Mouse (Mus musculus): ENCODE measurements around the gene Hist4h4. TPM values are rescaled to one million over a fixed set of nuclear protein-coding genes. Genes with fewer than 3 reads are reported as not detected.

Gene Hist4h4
- polyA plus RNA-seq, 1 experiment from 2014 or later: 1.2 TPM

DNA sequence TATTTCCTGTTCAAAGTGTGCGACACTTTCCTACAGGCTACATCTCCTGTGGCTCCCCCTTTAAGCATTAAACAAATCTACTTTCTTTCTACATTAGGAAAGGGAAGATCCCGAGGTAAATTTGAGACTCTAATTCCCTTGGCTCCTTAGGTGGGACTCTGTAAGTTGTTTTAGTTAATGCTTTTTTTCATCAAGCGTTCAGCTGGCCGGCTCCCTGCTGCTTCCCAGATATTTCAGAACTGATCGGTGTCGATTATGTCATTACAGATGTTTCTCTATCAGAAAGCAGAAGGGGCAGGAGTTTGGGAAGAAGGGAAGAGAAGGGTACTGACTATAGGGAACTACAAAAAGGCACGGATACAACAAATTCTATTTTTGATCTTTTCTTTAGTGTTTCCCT lies 22.9 kb upstream of the Hist4h4 start:
- ATAC-seq (ENCODE audit: low FRiP score, low TSS enrichment) (no peak), DNase-seq (no peak)
- no peaks in the 10 kb centered on the region for H3K27me3 ChIP-seq (ENCODE audit: control insufficient read depth, insufficient read depth, low read length)
- 19% methylated on average over 7 of the region's 7 CpGs for WGBS
- peaks cover 31% of the 10 kb centered on the region for H3K36me3 ChIP-seq (ENCODE audit: control insufficient read depth, insufficient read depth, low read length)
- no peak overlapping the region for H3K27ac ChIP-seq (replicated peaks; ENCODE audit: low read depth, low read length)
- H3K4me2 ChIP-seq (ENCODE audit: low read length): peak overlapping the region; percentile 79
- peak overlapping the region; percentile 100 for H3K4me3 ChIP-seq (replicated peaks; ENCODE audit: low read depth, low read length)
- H3K9me3 ChIP-seq (ENCODE audit: control insufficient read depth, low read length): no peaks in the 10 kb centered on the region
- H3K4me1 ChIP-seq (ENCODE audit: control insufficient read depth, insufficient read depth, low read length): peaks cover 13% of the 10 kb centered on the region
- peak overlapping the region; percentile 97 for H3K9ac ChIP-seq (replicated peaks; ENCODE audit: low read length)

DNA sequence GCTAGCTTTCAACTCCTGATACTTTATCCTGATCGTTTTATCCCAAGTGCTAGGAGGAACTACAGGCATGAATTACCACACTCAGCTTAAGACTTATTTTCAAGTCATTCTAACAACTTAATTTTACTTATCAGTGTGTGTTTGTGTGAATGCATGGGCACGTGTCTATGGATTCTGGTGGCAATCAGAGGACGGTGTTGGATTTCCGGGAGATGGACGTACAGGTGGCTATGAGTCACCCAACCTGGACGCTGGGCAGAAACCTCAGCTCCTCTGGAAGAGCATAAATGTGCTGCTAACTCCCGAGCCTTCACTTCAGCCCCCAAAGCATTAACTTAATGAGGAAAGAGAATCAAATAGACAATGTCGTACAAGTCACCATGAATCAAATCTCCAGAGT lies 20.8 kb upstream of the Hist4h4 start:
- no peaks in the 10 kb centered on the region for H3K9me3 ChIP-seq (ENCODE audit: control insufficient read depth, low read length)
- ATAC-seq (ENCODE audit: low FRiP score, low TSS enrichment): no peak
- no peak overlapping the region for H3K4me2 ChIP-seq (ENCODE audit: low read length)
- H3K4me1 ChIP-seq (ENCODE audit: control insufficient read depth, insufficient read depth, low read length): peaks cover 13% of the 10 kb centered on the region
- H3K9ac ChIP-seq (replicated peaks; ENCODE audit: low read length): no peak overlapping the region
- no peaks in the 10 kb centered on the region for H3K27me3 ChIP-seq (ENCODE audit: control insufficient read depth, insufficient read depth, low read length)
- 95% methylated on average over 8 of the region's 8 CpGs for WGBS
- no peak overlapping the region for H3K4me3 ChIP-seq (replicated peaks; ENCODE audit: low read depth, low read length)
- no peak overlapping the region for H3K27ac ChIP-seq (replicated peaks; ENCODE audit: low read depth, low read length)
- peaks cover 52% of the 10 kb centered on the region for H3K36me3 ChIP-seq (ENCODE audit: control insufficient read depth, insufficient read depth, low read length)
- no peak for DNase-seq

GRCm38 (mm10) chr6:136821086-136821485 lies 16.9 kb upstream of the Hist4h4 start:
- no peak for DNase-seq
- 94% methylated on average over 18 of the region's 18 CpGs for WGBS

GRCm38 (mm10) chr6:136820381-136820780 lies 16.2 kb upstream of the Hist4h4 start:
- Histone ChIP-seq H3K27me3 (ENCODE audit: control insufficient read depth, insufficient read depth, low read length) (no peaks in the 10 kb centered on the region), H3K4me3 (replicated peaks; ENCODE audit: low read depth, low read length) (no peak overlapping the region), H3K36me3 (ENCODE audit: control insufficient read depth, insufficient read depth, low read length) (peaks cover 92% of the 10 kb centered on the region), H3K27ac (replicated peaks; ENCODE audit: low read depth, low read length) (no peak overlapping the region), H3K4me1 (ENCODE audit: control insufficient read depth, insufficient read depth, low read length) (no peaks in the 10 kb centered on the region), H3K9me3 (ENCODE audit: control insufficient read depth, low read length) (no peaks in the 10 kb centered on the region), H3K4me2 (ENCODE audit: low read length) (no peak overlapping the region), H3K9ac (replicated peaks; ENCODE audit: low read length) (no peak overlapping the region)
- ATAC-seq (ENCODE audit: low FRiP score, low TSS enrichment): no peak
- WGBS: 98% methylated on average over 21 of the region's 21 CpGs
- DNase-seq: no peak

More at GRCm38 (mm10) chr6:136821086-136821485, 16.9 kb upstream of the Hist4h4 start:
- no peak for ATAC-seq (ENCODE audit: low FRiP score, low TSS enrichment)
- Histone ChIP-seq H3K4me3 (replicated peaks; ENCODE audit: low read depth, low read length) (no peak overlapping the region), H3K9ac (replicated peaks; ENCODE audit: low read length) (no peak overlapping the region), H3K27ac (replicated peaks; ENCODE audit: low read depth, low read length) (no peak overlapping the region), H3K36me3 (ENCODE audit: control insufficient read depth, insufficient read depth, low read length) (peaks cover 90% of the 10 kb centered on the region), H3K4me1 (ENCODE audit: control insufficient read depth, insufficient read depth, low read length) (no peaks in the 10 kb centered on the region), H3K27me3 (ENCODE audit: control insufficient read depth, insufficient read depth, low read length) (no peaks in the 10 kb centered on the region), H3K4me2 (ENCODE audit: low read length) (no peak overlapping the region), H3K9me3 (ENCODE audit: control insufficient read depth, low read length) (no peaks in the 10 kb centered on the region)

GRCm38 (mm10) chr6:136817549-136817948 lies 13.3 kb upstream of the Hist4h4 start:
- H3K27ac ChIP-seq (replicated peaks; ENCODE audit: low read depth, low read length): no peak overlapping the region
- 92% methylated on average over 3 of the region's 3 CpGs for WGBS
- ATAC-seq (ENCODE audit: low FRiP score, low TSS enrichment): no peak

GRCm38 (mm10) chr6:136816826-136817225 lies 12.6 kb upstream of the Hist4h4 start:
- Histone ChIP-seq H3K27ac (replicated peaks; ENCODE audit: low read depth, low read length) (no peak overlapping the region), H3K36me3 (ENCODE audit: control insufficient read depth, insufficient read depth, low read length) (peaks cover 94% of the 10 kb centered on the region)

More at GRCm38 (mm10) chr6:136817549-136817948, 13.3 kb upstream of the Hist4h4 start:
- DNase-seq: no peak
- Histone ChIP-seq H3K9ac (replicated peaks; ENCODE audit: low read length) (no peak overlapping the region), H3K27me3 (ENCODE audit: control insufficient read depth, insufficient read depth, low read length) (no peaks in the 10 kb centered on the region), H3K4me3 (replicated peaks; ENCODE audit: low read depth, low read length) (no peak overlapping the region), H3K4me2 (ENCODE audit: low read length) (no peak overlapping the region), H3K36me3 (ENCODE audit: control insufficient read depth, insufficient read depth, low read length) (peaks cover 95% of the 10 kb centered on the region), H3K4me1 (ENCODE audit: control insufficient read depth, insufficient read depth, low read length) (no peaks in the 10 kb centered on the region), H3K9me3 (ENCODE audit: control insufficient read depth, low read length) (no peaks in the 10 kb centered on the region)

DNA sequence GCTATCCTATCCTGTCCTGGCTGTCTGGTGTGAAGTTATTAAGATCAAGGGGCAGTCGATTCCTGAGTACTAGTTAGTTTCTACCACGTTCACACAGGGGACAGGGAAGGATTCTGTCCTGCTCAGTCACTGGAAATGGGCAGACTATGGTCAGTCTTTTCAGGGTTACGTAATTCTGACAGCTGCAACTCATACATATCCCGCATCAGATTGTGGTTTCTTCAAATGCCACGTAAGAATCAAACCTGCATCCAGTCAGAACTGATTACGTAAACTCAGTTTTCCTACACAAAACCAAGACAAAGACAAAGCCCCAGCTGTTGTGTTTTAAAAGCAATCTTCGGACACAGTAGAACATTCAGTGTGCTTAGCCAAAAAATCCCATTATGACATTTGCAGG lies 11.2 kb upstream of the Hist4h4 start:
- H3K27ac ChIP-seq (replicated peaks; ENCODE audit: low read depth, low read length): no peak overlapping the region
- no peak overlapping the region for H3K4me3 ChIP-seq (replicated peaks; ENCODE audit: low read depth, low read length)
- H3K4me2 ChIP-seq (ENCODE audit: low read length): no peak overlapping the region
- 96% methylated on average over 7 of the region's 7 CpGs for WGBS
- no peaks in the 10 kb centered on the region for H3K9me3 ChIP-seq (ENCODE audit: control insufficient read depth, low read length)
- DNase-seq (no peak), ATAC-seq (ENCODE audit: low FRiP score, low TSS enrichment) (no peak)
- H3K4me1 ChIP-seq (ENCODE audit: control insufficient read depth, insufficient read depth, low read length): 0 out of 2 replicates have a peak, but pooled peaks cover under 1% of the 10 kb centered on the region
- no peaks in the 10 kb centered on the region for H3K27me3 ChIP-seq (ENCODE audit: control insufficient read depth, insufficient read depth, low read length)
- no peak overlapping the region for H3K9ac ChIP-seq (replicated peaks; ENCODE audit: low read length)
- peaks cover 79% of the 10 kb centered on the region for H3K36me3 ChIP-seq (ENCODE audit: control insufficient read depth, insufficient read depth, low read length)

More at GRCm38 (mm10) chr6:136816826-136817225, 12.6 kb upstream of the Hist4h4 start:
- Histone ChIP-seq H3K27me3 (ENCODE audit: control insufficient read depth, insufficient read depth, low read length) (no peaks in the 10 kb centered on the region), H3K4me3 (replicated peaks; ENCODE audit: low read depth, low read length) (no peak overlapping the region), H3K4me2 (ENCODE audit: low read length) (no peak overlapping the region), H3K9ac (replicated peaks; ENCODE audit: low read length) (no peak overlapping the region), H3K9me3 (ENCODE audit: control insufficient read depth, low read length) (no peaks in the 10 kb centered on the region), H3K4me1 (ENCODE audit: control insufficient read depth, insufficient read depth, low read length) (no peaks in the 10 kb centered on the region)
- WGBS: 95% methylated on average over 21 of the region's 21 CpGs
- ATAC-seq (ENCODE audit: low FRiP score, low TSS enrichment): no peak
- no peak for DNase-seq

DNA sequence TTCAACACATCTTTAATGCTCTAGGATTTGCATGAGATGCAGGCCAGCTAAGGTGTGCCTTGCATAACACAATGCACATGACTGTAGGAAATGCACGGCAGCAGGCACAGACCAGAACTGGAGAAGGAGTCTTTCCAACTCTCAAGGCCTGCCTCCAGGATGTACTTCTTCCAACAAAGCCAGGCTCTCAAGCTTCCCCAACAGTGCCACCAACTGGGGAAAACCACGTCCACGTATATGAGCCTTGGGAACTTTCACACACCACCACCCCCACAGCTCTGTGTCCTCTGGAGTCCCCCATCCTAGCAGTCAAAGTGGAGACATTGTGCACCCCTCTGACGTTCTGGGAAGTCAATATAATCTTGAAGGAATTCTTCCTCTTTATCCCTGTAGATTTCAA lies 8.9 kb upstream of the Hist4h4 start:
- Histone ChIP-seq H3K4me3 (replicated peaks; ENCODE audit: low read depth, low read length) (no peak overlapping the region), H3K9me3 (ENCODE audit: control insufficient read depth, low read length) (no peaks in the 10 kb centered on the region), H3K4me1 (ENCODE audit: control insufficient read depth, insufficient read depth, low read length) (peaks cover 11% of the 10 kb centered on the region), H3K4me2 (ENCODE audit: low read length) (no peak overlapping the region), H3K27me3 (ENCODE audit: control insufficient read depth, insufficient read depth, low read length) (no peaks in the 10 kb centered on the region), H3K27ac (replicated peaks; ENCODE audit: low read depth, low read length) (no peak overlapping the region), H3K9ac (replicated peaks; ENCODE audit: low read length) (no peak overlapping the region), H3K36me3 (ENCODE audit: control insufficient read depth, insufficient read depth, low read length) (peaks cover 57% of the 10 kb centered on the region)
- ATAC-seq (ENCODE audit: low FRiP score, low TSS enrichment) (no peak), DNase-seq (no peak)
- 54% methylated on average over 4 of the region's 4 CpGs for WGBS

DNA sequence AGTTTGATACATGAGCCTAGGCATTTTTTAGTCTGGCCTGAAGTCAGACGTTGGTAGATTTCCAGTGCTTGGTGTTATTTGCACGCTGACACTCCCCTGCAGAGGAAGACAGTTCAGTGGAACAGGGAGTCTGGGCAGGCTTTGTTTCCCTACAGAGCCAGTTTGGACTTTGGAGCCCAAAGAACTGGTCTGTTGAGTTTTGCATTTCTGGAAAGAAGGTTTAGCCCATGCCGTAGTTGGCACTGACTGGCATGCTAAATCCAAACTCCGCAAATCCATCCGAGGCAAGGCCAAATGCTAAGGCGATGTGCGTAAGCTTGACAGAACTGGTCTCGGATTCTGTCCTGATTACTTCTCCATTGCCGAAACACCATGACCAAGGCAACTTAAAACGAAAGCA lies 7.0 kb upstream of the Hist4h4 start:
- WGBS: 89% methylated on average over 10 of the region's 10 CpGs
- Histone ChIP-seq H3K36me3 (ENCODE audit: control insufficient read depth, insufficient read depth, low read length) (peaks cover 39% of the 10 kb centered on the region), H3K27ac (replicated peaks; ENCODE audit: low read depth, low read length) (no peak overlapping the region), H3K4me3 (replicated peaks; ENCODE audit: low read depth, low read length) (no peak overlapping the region), H3K27me3 (ENCODE audit: control insufficient read depth, insufficient read depth, low read length) (no peaks in the 10 kb centered on the region), H3K9me3 (ENCODE audit: control insufficient read depth, low read length) (no peaks in the 10 kb centered on the region), H3K4me2 (ENCODE audit: low read length) (no peak overlapping the region), H3K4me1 (ENCODE audit: control insufficient read depth, insufficient read depth, low read length) (peaks cover 18% of the 10 kb centered on the region), H3K9ac (replicated peaks; ENCODE audit: low read length) (no peak overlapping the region)
- DNase-seq (no peak), ATAC-seq (ENCODE audit: low FRiP score, low TSS enrichment) (no peak)
